In genomic region chr9:48984845-48985707, GRCm38 (mm10) we compare ENCODE assay signal across 1 mouse cellular context.
TF ChIP-seq lines count a peak whose summit lies in the region.

Gene Usp28, plus strand, starts transcription at chr9:48985375.

TF ChIP-seq in MEL, 35 proteins besides CTCF, POLR2A, EP300 and RAD21 (continued from another document):
- peak; percentile 38; the same call in 1 of the 2 replicates for TF ChIP-seq POLR2AphosphoS2 (IDR thresholded peaks at IDR 0.05; ENCODE audit: low read length)
- TF ChIP-seq MXI1 (IDR thresholded peaks at IDR 0.05; ENCODE audit: low read depth, low read length), result peak; percentile 94
- no peak for TF ChIP-seq MEF2A (IDR thresholded peaks at IDR 0.05; ENCODE audit: extremely low read depth, insufficient replicate concordance, low read depth, low read length, poor library complexity, severe bottlenecking)
- TF ChIP-seq JUND (IDR thresholded peaks at IDR 0.05; ENCODE audit: low read depth, low read length), result no peak
- no peak for TF ChIP-seq KAT2A (conservative IDR thresholded peaks at IDR 0.05; ENCODE audit: low read depth, low read length)
- TF ChIP-seq ZMIZ1 (IDR thresholded peaks at IDR 0.05; ENCODE audit: low read depth, low read length), result no peak
